Mouse (Mus musculus): ENCODE measurements around the gene Rbm4.

The Rbm4 gene

GRCm38 (mm10) chr19:4739053-4739452, 54.6 kb downstream of the Rbm4 start:
- no peak for DNase-seq

GRCm38 (mm10) chr19:4737866-4738265, 55.8 kb downstream of the Rbm4 start:
- no peak for DNase-seq
